Mouse (Mus musculus) midbrain, embryonic 10.5 days (tissue): ENCODE results near the gene Drap1. TPM values are rescaled to one million over a fixed set of nuclear protein-coding genes. Genes with fewer than 3 reads are reported as not detected.

ENCODE experiments used
- DNase-seq: peaks from one replicate; pipeline ENCODE4 v3.0.0-alpha.2; 2017; ENCODE audit warnings: low spot score
- H3K27ac ChIP-seq: fragments of 300-500 bp; sonication (generic); replicated peaks from 2 replicates; pipeline ENCODE4 v1.5.1; 2016; ENCODE audit warnings: mild to moderate bottlenecking
- H3K27me3 ChIP-seq: fragments of 300-500 bp; sonication (generic); 2 replicates; pipeline ENCODE4 v1.6.1; 2016; ENCODE audit warnings: low read depth, mild to moderate bottlenecking; ENCODE audit not compliant: poor library complexity, severe bottlenecking
- H3K36me3 ChIP-seq: fragments of 300-500 bp; sonication (generic); 2 replicates; pipeline ENCODE4 v1.6.1; 2016; ENCODE audit warnings: mild to moderate bottlenecking, moderate library complexity
- H3K4me1 ChIP-seq: fragments of 300-500 bp; sonication (generic); 2 replicates; pipeline ENCODE4 v1.6.1; 2016
- H3K4me3 ChIP-seq: fragments of 300-500 bp; sonication (generic); 2 replicates; pipeline ENCODE4 v1.5.1; 2016; ENCODE audit warnings: mild to moderate bottlenecking, moderate library complexity
- H3K9me3 ChIP-seq: fragments of 300-500 bp; sonication (generic); replicated peaks from 2 replicates; pipeline ENCODE4 v1.6.1; 2016; ENCODE audit warnings: mild to moderate bottlenecking
- WGBS: fragments of 180-500 bp; shearing (Covaris S2); methylation state at CpG from one replicate; pipeline ENCODE4 v1.1.7; 2016; 5-methylcytosine and 5-hydroxymethylcytosine counted together
- polyA plus RNA-seq: library from polyadenylated mRNA; unstranded; fragments of >200 nt; fragmentation: Nextera tagmentation; extraction: Ambion mirVana; gene quantifications from 2 replicates; pipeline ENCODE4 v1.2.1, GENCODE M21; 2016

The Drap1 gene
- polyA plus RNA-seq, 1 experiment from 2014 or later, result 221 TPM

- Histone ChIP-seq H3K27ac (no peak overlapping the region), H3K9me3 (peaks cover 10% of the 10 kb centered on the region; the same call in 1 of the 2 replicates), H3K4me1 (peaks cover 22% of the 10 kb centered on the region), H3K36me3 (no peaks in the 10 kb centered on the region), H3K4me3 (no peak overlapping the region), H3K27me3 (peaks cover 57% of the 10 kb centered on the region)
- DNase-seq, result no peak
- WGBS, result 48% methylated on average over 7 of the region's 7 CpGs
Observed at GRCm38 (mm10) chr19:5444954-5445353, 20.2 kb upstream of the Drap1 start.

- H3K9me3 ChIP-seq, result peaks cover 11% of the 10 kb centered on the region; the same call in 1 of the 2 replicates
- no peak for DNase-seq
- 72% methylated on average over 9 of the region's 9 CpGs for WGBS
- H3K36me3 ChIP-seq, result no peaks in the 10 kb centered on the region
- peaks cover 52% of the 10 kb centered on the region for H3K27me3 ChIP-seq
- H3K27ac ChIP-seq, result no peak overlapping the region
- H3K4me1 ChIP-seq, result peaks cover 22% of the 10 kb centered on the region
- H3K4me3 ChIP-seq, result no peak overlapping the region
Observed at GRCm38 (mm10) chr19:5444371-5444908, 19.7 kb upstream of the Drap1 start.

DNA sequence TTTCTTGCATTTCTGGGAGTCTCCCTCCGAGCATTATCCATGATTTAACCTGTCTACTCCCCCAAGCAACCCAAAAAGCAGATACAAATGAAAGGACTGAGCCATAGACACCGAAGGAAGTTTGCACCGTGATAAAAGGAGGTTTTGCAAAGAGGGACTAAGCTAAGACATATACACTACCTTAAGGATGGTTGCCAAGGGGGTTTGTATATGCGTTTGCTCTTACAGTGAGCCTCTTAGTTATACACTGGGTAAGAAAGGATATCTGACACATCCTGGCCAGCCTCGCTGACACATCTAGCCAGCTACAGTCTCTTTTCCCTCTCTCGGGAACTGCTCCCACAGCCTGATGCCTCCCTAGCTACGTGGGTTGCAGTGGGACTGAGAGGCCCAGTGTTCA is 9.2 kb upstream of the Drap1 start:
- Histone ChIP-seq H3K36me3 (no peaks in the 10 kb centered on the region), H3K4me3 (peak overlapping the region; percentile 41; the same call in 1 of the 2 replicates), H3K4me1 (peaks cover 16% of the 10 kb centered on the region), H3K9me3 (no peaks in the 10 kb centered on the region), H3K27me3 (no peaks in the 10 kb centered on the region), H3K27ac (0 out of 2 replicates have a peak overlapping the region, but pooled peaks have one; percentile 77)
- WGBS, result 71% methylated on average over 7 of the region's 7 CpGs
- DNase-seq, result no peak

- WGBS, result 22% methylated on average over 16 of the region's 16 CpGs
- H3K9me3 ChIP-seq, result no peaks in the 10 kb centered on the region
- H3K4me1 ChIP-seq, result peaks cover 16% of the 10 kb centered on the region
- H3K36me3 ChIP-seq, result no peaks in the 10 kb centered on the region
- H3K27me3 ChIP-seq, result no peaks in the 10 kb centered on the region
- peak; percentile 33 for DNase-seq
- H3K27ac ChIP-seq, result peak overlapping the region; percentile 77
- peak overlapping the region; percentile 41 for H3K4me3 ChIP-seq
Observed at GRCm38 (mm10) chr19:5432992-5433852, 8.4 kb upstream of the Drap1 start.

DNA sequence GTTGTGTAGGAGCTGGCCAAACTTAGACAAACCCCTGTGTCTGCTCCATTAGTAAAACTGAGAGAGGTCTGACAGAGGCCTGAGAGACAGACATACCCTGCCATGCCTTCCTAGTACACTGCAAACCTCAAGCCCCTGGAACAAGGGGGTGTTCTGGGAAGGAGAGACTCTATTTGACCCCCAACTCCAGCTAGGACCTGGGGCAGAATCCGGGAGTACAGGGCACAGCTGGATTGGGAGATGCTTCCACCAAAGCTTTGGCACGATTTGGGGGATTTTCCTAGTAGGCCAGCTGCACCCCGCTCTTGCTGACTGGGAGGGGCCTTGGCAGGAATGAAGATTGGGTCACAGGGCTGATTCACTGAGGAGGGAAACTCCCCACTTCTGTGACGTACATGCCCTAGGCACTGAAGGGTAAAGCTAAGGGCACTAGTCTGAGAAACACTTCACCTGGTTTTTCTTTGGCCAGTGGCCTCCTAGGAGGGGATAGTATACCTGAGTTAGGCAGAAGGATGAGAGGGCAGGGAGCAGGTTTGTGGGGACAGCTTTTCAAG is 7.2 kb upstream of the Drap1 start:
- Histone ChIP-seq H3K4me1 (peaks cover 18% of the 10 kb centered on the region), H3K36me3 (peaks cover 8% of the 10 kb centered on the region), H3K9me3 (no peaks in the 10 kb centered on the region), H3K4me3 (no peak overlapping the region), H3K27ac (no peak overlapping the region), H3K27me3 (no peaks in the 10 kb centered on the region)
- WGBS, result 75% methylated on average over 4 of the region's 4 CpGs
- no peak for DNase-seq

DNA sequence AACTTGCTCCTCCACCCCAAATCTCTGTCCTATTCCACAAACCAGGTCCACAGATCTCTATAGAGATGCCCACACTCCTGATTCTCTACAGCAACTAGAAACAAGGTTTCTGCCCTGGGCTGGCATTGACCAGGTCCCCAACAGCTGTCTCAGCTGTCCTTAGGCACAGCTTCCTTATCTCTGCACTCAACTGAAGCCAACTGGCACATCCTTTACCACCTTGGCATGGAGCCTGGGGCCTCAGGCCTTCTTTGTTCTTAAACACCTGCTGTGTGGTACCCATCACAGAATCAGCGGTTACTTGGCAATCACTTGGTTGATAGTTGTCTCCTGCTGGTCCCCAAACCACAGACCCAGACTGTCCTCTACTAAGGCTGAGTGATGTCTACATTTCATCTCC is 5.6 kb upstream of the Drap1 start:
- Histone ChIP-seq H3K36me3 (peaks cover 20% of the 10 kb centered on the region), H3K27me3 (no peaks in the 10 kb centered on the region), H3K27ac (no peak overlapping the region), H3K9me3 (no peaks in the 10 kb centered on the region), H3K4me3 (no peak overlapping the region), H3K4me1 (peaks cover 33% of the 10 kb centered on the region)
- WGBS, result 95% methylated on average over 1 of the region's 1 CpGs
- no peak for DNase-seq

GRCm38 (mm10) chr19:5429806-5430205 is 5.0 kb upstream of the Drap1 start:
- no peaks in the 10 kb centered on the region for H3K27me3 ChIP-seq
- H3K4me1 ChIP-seq, result peaks cover 33% of the 10 kb centered on the region
- no peak for DNase-seq
- 76% methylated on average over 8 of the region's 8 CpGs for WGBS
- no peaks in the 10 kb centered on the region for H3K9me3 ChIP-seq
- peaks cover 20% of the 10 kb centered on the region for H3K36me3 ChIP-seq
- H3K4me3 ChIP-seq, result no peak overlapping the region
- no peak overlapping the region for H3K27ac ChIP-seq

GRCm38 (mm10) chr19:5429219-5429618 is 4.4 kb upstream of the Drap1 start:
- no peak for DNase-seq
- Histone ChIP-seq H3K36me3 (peaks cover 20% of the 10 kb centered on the region), H3K27me3 (no peaks in the 10 kb centered on the region), H3K9me3 (no peaks in the 10 kb centered on the region), H3K27ac (no peak overlapping the region), H3K4me3 (no peak overlapping the region), H3K4me1 (peaks cover 35% of the 10 kb centered on the region)
- WGBS, result 85% methylated on average over 4 of the region's 4 CpGs

GRCm38 (mm10) chr19:5428083-5428482 is 3.3 kb upstream of the Drap1 start:
- H3K4me1 ChIP-seq, result peaks cover 35% of the 10 kb centered on the region
- no peak overlapping the region for H3K4me3 ChIP-seq
- no peaks in the 10 kb centered on the region for H3K9me3 ChIP-seq
- no peak overlapping the region for H3K27ac ChIP-seq
- H3K27me3 ChIP-seq, result no peaks in the 10 kb centered on the region
- 82% methylated on average over 2 of the region's 2 CpGs for WGBS
- H3K36me3 ChIP-seq, result peaks cover 24% of the 10 kb centered on the region
- no peak for DNase-seq

- WGBS, result 93% methylated on average over 13 of the region's 13 CpGs
- peak overlapping the region; percentile 89 for H3K4me3 ChIP-seq
- peaks cover 39% of the 10 kb centered on the region for H3K4me1 ChIP-seq
- no peaks in the 10 kb centered on the region for H3K9me3 ChIP-seq
- no peak for DNase-seq
- peaks cover 38% of the 10 kb centered on the region for H3K36me3 ChIP-seq
- H3K27ac ChIP-seq, result 0 out of 2 replicates have a peak overlapping the region, but pooled peaks have one; percentile 97
- no peaks in the 10 kb centered on the region for H3K27me3 ChIP-seq
Observed at GRCm38 (mm10) chr19:5426640-5427290, 2.0 kb upstream of the Drap1 start.

GRCm38 (mm10) chr19:5425906-5426565 is 1.3 kb upstream of the Drap1 start:
- no peak for DNase-seq
- H3K36me3 ChIP-seq, result peaks cover 45% of the 10 kb centered on the region
- peaks cover 39% of the 10 kb centered on the region for H3K4me1 ChIP-seq
- no peaks in the 10 kb centered on the region for H3K9me3 ChIP-seq
- peak overlapping the region; percentile 97 for H3K27ac ChIP-seq
- no peaks in the 10 kb centered on the region for H3K27me3 ChIP-seq
- peak overlapping the region; percentile 89 for H3K4me3 ChIP-seq
- 92% methylated on average over 18 of the region's 18 CpGs for WGBS

- H3K27ac ChIP-seq, result peak overlapping the region; percentile 97
- 2% methylated on average over 48 of the region's 48 CpGs for whole genome bisulfite sequencing
- no peaks in the 10 kb centered on the region for H3K9me3 ChIP-seq
- H3K27me3 ChIP-seq, result no peaks in the 10 kb centered on the region
- peaks cover 39% of the 10 kb centered on the region for H3K4me1 ChIP-seq
- DNase-seq, result no peak
- H3K4me3 ChIP-seq, result peak overlapping the region; percentile 89
- peaks cover 60% of the 10 kb centered on the region for H3K36me3 ChIP-seq
Observed at GRCm38 (mm10) chr19:5424092-5424781, 542 bp downstream of the Drap1 start.
